Mouse (Mus musculus) E14TG2a.4 (cell line): Measurements from ENCODE around the gene Bcar1.
A peak's percentile ranks its signal among the peaks of the same experiment; 100 is the strongest.

Source experiments
- H3K27me3 ChIP-seq: 2 replicates; pipeline ENCODE4 v1.6.1; 2014; ENCODE audit warnings: low read length, control low read depth; ENCODE audit not compliant: insufficient read depth
- H3K36me3 ChIP-seq: 2 replicates; pipeline ENCODE4 v1.6.1; 2014; ENCODE audit warnings: low read length, control low read depth; ENCODE audit not compliant: insufficient read depth
- H3K4me1 ChIP-seq: replicated peaks from 2 replicates; pipeline ENCODE4 v1.6.1; 2014; ENCODE audit warnings: low read depth, low read length, control low read depth
- H3K4me3 ChIP-seq: replicated peaks from 2 replicates; pipeline ENCODE4 v1.5.1; 2014; ENCODE audit warnings: mild to moderate bottlenecking, low read length
- H3K9me3 ChIP-seq: 2 replicates; pipeline ENCODE4 v1.6.1; 2014; ENCODE audit warnings: low read length, control low read depth
- CTCF ChIP-seq: conservative IDR thresholded peaks from 2 replicates; pipeline ENCODE4 v1.5.1; 2014; ENCODE audit warnings: low read length
- NANOG ChIP-seq: IDR thresholded peaks from 2 replicates; pipeline ENCODE4 v1.6.1; 2014; ENCODE audit warnings: borderline replicate concordance, low read length, mixed read lengths
- POU5F1 ChIP-seq: IDR thresholded peaks from 2 replicates; pipeline ENCODE4 v1.6.1; 2014; ENCODE audit warnings: low read length, borderline replicate concordance

The Bcar1 gene

GRCm38 (mm10) chr8:111745591-111746418, 2.2 kb upstream of the Bcar1 start:
- no peaks in the 10 kb centered on the region for H3K9me3 ChIP-seq
- TF ChIP-seq NANOG (no peak), POU5F1 (no peak), CTCF (no peak)
- peaks cover 88% of the 10 kb centered on the region for H3K4me1 ChIP-seq
- peak overlapping the region; percentile 92 for H3K4me3 ChIP-seq
- peaks cover 4% of the 10 kb centered on the region for H3K36me3 ChIP-seq
- no peaks in the 10 kb centered on the region for H3K27me3 ChIP-seq

- TF ChIP-seq NANOG = no peak
- TF ChIP-seq POU5F1 = no peak
- TF ChIP-seq CTCF = no peak
- H3K9me3 ChIP-seq = no peaks in the 10 kb centered on the region
- peaks cover 89% of the 10 kb centered on the region for H3K4me1 ChIP-seq
- no peaks in the 10 kb centered on the region for H3K27me3 ChIP-seq
- peak overlapping the region; percentile 92; the same call in 1 of the 2 replicates for H3K4me3 ChIP-seq
- H3K36me3 ChIP-seq = peaks cover 6% of the 10 kb centered on the region
Observed at GRCm38 (mm10) chr8:111745086-111745485, 1.5 kb upstream of the Bcar1 start.

DNA sequence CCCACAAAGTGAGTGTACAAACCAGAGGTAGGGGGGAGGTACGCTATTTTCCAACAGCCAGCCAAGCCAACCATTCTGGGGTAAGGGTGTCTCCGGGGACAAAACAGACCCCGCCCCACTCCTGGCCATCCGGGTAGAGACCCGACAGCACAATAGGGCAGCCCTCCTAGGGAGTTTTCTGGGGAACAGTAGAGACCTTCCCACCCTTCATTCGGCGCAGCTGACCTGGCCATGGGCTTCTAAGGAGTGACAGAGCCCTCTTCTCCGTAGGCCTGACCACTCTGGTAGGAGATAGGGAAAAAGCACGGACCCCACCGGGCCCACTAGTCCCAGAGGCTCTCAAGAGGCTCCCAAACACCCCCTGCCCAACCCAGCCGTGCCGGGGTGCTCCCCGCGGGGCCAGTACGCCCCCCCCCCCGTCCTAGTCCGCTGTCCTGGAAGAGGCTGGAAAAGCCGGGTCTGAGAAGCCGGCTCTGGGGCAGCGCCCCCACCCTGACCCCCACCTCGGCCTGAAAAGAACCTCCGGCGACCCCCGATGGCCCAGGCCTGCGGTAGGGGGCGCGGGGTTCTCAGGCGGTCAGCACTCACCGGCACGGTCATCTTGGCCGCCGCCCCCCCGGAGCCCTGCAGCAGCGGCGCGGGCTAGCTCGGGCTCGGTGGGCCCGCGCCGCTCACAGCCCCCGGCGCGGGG, 363 bp downstream of the Bcar1 start:
- Histone ChIP-seq H3K36me3 (peaks cover 6% of the 10 kb centered on the region), H3K4me3 (peak overlapping the region; percentile 92), H3K4me1 (peaks cover 88% of the 10 kb centered on the region), H3K27me3 (no peaks in the 10 kb centered on the region), H3K9me3 (no peaks in the 10 kb centered on the region)
- TF ChIP-seq CTCF = no peak
- TF ChIP-seq NANOG = no peak
- TF ChIP-seq POU5F1 = no peak

DNA sequence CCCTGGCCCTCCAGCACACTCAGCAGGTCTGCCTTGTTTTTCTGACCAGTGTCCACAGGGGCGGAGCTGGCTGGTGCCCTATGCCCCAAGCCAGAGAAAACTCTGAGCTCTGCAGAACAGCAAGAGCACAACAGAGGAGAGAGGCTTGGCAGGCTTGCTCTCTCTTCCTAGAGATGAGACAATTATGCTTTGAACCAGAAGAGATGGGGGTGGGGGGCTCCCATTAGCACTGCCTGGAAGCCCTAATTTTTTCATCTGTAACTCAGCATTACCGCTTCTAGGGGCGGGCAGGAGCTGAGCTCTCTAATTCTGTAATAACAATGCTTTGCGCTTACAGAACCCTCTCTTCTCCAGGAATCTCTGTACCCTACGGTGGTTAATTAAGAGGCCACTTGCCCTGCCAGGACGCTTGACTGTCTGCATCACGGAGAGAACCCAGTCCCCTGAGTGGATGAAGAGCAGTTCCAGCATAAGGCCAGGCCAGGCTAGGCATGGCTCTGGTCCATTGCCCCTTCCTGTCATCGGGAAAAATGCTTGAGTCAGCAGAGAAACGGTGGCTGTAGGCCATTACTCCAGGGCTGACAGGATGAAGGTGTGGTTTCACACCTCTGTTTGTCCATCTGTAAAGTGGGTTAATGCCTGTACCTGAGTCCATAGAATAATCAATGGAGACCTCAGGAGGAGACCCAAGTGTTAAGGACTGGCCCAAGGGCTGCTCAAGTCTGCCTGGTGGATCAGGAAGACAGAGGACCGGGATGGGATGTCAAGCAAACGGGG, 1.2 kb downstream of the Bcar1 start:
- Histone ChIP-seq H3K4me1 (peaks cover 82% of the 10 kb centered on the region), H3K9me3 (no peaks in the 10 kb centered on the region), H3K36me3 (peaks cover 8% of the 10 kb centered on the region), H3K4me3 (peak overlapping the region; percentile 92), H3K27me3 (no peaks in the 10 kb centered on the region)
- TF ChIP-seq CTCF = no peak
- TF ChIP-seq POU5F1 = no peak
- no peak for TF ChIP-seq NANOG

- TF ChIP-seq NANOG = no peak
- TF ChIP-seq POU5F1 = no peak
- no peak for TF ChIP-seq CTCF
- H3K27me3 ChIP-seq = no peaks in the 10 kb centered on the region
- H3K36me3 ChIP-seq = peaks cover 15% of the 10 kb centered on the region
- no peaks in the 10 kb centered on the region for H3K9me3 ChIP-seq
- H3K4me3 ChIP-seq = no peak overlapping the region
- H3K4me1 ChIP-seq = peaks cover 84% of the 10 kb centered on the region
Observed at GRCm38 (mm10) chr8:111741556-111741955, 2.1 kb downstream of the Bcar1 start.

DNA sequence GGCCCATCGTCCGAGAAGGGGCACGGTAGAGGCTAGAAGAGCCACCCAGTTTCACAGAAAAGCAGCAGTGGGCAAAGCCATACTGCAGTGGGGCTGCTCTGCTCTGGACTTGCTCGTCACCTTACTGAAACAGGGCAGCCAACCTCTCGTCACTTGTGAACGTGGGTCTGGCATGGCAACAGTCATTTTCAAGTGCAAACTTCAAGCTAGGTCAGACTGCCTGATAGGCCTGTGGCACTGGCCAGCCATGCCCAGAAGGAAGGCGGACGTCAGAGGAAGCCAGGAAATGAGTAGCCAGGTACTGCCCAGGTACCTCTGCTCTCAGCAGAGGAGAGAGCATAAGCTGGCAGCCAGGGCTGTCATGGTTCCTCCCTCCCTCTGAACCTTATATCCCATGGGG, 2.6 kb downstream of the Bcar1 start:
- Histone ChIP-seq H3K4me1 (peaks cover 84% of the 10 kb centered on the region), H3K27me3 (no peaks in the 10 kb centered on the region), H3K9me3 (no peaks in the 10 kb centered on the region), H3K4me3 (0 out of 2 replicates have a peak overlapping the region, but pooled peaks have one; percentile 43), H3K36me3 (peaks cover 20% of the 10 kb centered on the region)
- no peak for TF ChIP-seq CTCF
- TF ChIP-seq POU5F1 = no peak
- TF ChIP-seq NANOG = no peak

GRCm38 (mm10) chr8:111740301-111740711, 3.3 kb downstream of the Bcar1 start:
- peaks cover 84% of the 10 kb centered on the region for H3K4me1 ChIP-seq
- H3K27me3 ChIP-seq = no peaks in the 10 kb centered on the region
- TF ChIP-seq NANOG (no peak), CTCF (no peak), POU5F1 (no peak)
- H3K9me3 ChIP-seq = no peaks in the 10 kb centered on the region
- H3K36me3 ChIP-seq = peaks cover 27% of the 10 kb centered on the region
- peak overlapping the region; percentile 43; the same call in 1 of the 2 replicates for H3K4me3 ChIP-seq

GRCm38 (mm10) chr8:111739604-111740003, 4.0 kb downstream of the Bcar1 start:
- Histone ChIP-seq H3K4me3 (peak overlapping the region; percentile 43; the same call in 1 of the 2 replicates), H3K9me3 (no peaks in the 10 kb centered on the region), H3K27me3 (no peaks in the 10 kb centered on the region), H3K4me1 (peaks cover 84% of the 10 kb centered on the region), H3K36me3 (peaks cover 34% of the 10 kb centered on the region)
- TF ChIP-seq CTCF (no peak), POU5F1 (no peak), NANOG (no peak)
